17 mouse cellular contexts compared by ENCODE assay signal in genomic region chr1:179953251-179953650, GRCm38 (mm10).
"Had no signal": no experiment of that assay in that cellular context is flagged by ENCODE, and none has a peak within 500 bp of the region (broad histone marks: within the 10 kb centered on the region; RNA-seq: fewer than 3 reads in every experiment).

No protein-coding gene starts in this region.

- DNase-seq: cerebellum, adult 2 months; cerebellum, adult 8-10 months; cerebellum, adult 9-10 months; cerebellum, adult 9-11 months; cerebellum, postnatal 10 days; cerebellum, postnatal 14 days; cerebellum, postnatal 25 days; cerebellum, postnatal 36 days; embryo, embryonic 11 days; forebrain, postnatal 0 days; gastrocnemius, adult 2 months; gastrocnemius, postnatal 10 days; gastrocnemius, postnatal 14 days; gastrocnemius, postnatal 25 days; gastrocnemius, postnatal 36 days; heart, adult 18-20 months; heart, adult 2 months had no signal
